Mouse (Mus musculus): Measurements from ENCODE around the gene Adad2.

The Adad2 gene

DNA sequence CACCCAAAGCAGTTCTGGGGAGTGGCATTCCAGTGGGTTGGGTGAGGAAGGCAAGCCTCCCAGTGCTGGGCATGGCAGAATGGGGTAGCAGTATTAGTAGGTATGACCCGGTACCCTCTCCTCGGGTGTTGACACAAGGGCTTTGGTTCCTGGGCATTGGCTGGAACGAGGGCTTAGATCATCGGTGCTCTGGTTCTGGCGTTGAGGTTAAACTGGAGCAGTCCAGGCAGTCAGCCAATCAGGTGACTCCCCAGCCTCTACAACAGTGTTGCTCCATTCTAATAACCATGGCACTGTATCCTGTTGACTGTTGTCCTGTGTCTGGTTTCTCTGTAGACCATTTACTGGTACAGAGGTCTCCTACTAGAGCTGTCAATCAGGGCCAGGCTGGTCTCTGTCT, 5.0 kb downstream of the Adad2 start:
- DNase-seq, result no peak

DNA sequence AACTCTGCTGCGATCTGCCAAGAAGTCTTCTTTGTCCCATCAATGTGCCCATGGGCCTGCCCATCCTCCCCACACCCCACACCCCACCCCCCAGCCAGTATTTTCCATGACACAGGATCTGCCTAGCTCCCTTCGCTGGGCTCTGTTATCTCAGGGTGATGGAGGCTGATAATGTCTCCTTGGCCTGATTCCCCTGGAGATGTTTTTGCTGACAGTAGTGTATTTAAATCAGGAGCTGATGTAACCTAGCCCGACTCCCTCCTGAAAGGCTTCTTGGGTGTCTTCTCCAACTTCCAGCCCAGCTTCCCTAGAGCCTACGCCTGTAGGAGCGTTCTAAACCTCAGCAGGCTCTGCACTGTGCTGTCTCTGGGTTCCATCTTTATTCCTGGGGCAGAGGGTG, 6.3 kb downstream of the Adad2 start:
- DNase-seq, result no peak

DNA sequence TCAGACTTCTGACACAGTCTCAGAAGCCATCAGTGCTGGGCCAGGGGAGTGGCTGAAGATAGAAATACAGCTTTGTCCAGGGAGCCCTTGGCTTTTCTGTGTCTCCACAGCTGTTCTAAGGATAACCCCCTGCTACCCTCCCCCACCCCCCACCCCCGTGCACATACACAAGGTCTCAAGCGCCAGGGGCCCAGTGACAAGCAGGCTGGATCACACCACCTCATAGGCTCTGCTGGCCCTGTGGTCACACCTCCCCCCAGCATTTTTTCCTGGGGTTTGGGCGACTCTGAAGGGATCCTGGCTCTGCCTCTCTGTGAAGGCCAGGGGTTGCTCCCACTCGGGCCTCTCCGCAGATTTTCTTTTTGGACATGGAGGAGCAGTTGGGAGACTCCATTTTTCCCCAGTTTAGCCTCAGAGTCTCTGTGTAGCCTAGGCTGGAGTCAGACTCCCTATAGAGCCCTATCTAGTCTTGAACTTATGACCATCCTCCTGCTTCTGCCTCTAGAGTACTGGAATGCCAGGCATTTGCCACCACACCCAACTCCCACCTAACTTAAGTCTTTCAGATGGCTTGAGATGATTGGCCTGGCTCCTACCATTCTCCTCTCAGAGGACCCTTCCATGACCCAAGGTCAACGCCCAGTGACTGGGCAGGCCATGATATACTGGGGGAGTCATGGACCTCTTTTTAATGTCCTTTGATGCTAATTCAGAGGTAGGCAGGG, 7.7 kb downstream of the Adad2 start:
- no peak for DNase-seq

DNA sequence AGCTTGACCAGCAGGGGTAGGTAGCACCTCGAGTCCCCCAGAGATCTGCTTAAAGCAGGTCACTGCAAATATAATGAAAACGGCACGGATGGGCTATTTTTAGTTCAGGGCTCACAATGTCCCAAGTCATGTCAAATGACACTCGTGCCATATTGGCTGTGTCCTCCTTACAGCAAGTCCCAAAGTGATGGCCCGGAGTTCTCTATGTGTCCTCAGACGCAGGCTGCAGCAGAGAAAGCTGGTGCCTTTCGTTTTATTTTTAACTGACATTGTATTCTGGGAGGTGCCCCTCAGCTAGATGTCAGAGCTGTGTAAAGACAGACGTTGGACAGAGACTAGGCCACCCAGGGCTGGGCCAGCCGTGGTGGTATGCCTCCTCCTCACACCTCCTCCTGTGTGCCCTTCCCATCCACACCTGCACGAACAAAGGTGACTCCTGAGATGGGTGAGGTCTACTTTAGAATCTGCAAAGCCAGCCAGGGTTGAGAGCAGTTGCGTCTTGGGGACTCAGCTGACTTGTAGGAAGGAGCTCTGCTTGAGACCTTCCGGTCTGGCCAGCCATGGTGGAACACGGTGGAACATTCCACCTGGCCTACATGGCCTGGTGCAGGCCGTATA, 8.4 kb downstream of the Adad2 start:
- no peak for DNase-seq

DNA sequence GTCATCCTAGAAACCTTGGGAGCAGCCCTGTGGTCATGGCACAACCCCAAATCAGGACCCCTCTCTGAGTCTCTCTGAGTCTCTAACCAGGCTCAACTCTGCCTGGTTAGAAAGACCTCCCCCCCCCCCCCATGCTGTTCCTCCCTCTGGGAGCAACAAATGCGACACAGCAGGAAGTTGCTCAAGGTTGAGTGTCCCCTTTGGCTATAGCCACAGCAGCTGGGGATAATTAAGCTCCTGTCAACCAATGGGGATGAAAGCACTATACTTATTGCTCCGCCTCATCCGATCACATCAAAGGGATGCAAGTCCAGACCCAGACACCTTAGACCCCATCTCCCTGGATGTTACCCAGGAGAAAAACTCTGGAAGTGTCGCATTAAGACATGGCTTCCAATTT, 10.0 kb downstream of the Adad2 start:
- DNase-seq, result no peak

DNA sequence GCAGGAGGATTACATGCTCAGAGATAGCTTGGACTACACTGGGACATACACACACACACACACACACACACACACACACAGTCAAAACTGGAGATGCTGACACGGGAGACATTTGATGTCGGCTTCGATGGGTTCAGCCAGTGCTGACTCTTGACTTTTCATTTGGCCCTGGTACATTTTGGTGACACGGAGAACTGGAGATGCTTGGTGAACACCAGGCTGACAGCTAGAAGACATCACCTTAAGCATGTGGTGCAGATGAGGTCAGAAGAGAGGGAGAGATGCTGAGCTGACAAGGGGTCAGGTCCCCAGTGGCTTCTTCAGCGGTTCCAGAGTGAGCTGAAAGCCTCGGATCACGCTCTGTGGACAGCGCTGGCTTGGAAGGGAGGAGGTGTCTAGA, 10.5 kb downstream of the Adad2 start:
- DNase-seq, result no peak

DNA sequence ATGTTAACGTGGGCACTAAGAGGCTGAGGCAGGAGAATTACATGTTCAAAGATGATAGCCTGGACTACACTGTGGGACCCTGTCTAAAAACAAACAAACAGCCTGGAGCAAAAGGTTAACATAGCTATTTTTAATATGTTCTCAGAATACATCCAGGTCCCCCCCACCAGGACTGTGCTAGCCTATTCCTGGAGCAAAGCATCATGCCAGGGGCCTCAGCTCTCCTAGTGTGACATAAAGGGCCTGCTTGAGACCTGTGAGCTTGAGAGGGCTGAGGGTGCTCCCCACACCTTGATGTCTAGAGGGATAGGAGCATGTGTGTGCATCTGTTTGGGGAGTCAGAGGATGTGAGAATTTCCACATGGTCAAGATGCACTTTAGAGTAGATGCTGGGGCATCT, 11.2 kb downstream of the Adad2 start:
- no peak for DNase-seq

DNA sequence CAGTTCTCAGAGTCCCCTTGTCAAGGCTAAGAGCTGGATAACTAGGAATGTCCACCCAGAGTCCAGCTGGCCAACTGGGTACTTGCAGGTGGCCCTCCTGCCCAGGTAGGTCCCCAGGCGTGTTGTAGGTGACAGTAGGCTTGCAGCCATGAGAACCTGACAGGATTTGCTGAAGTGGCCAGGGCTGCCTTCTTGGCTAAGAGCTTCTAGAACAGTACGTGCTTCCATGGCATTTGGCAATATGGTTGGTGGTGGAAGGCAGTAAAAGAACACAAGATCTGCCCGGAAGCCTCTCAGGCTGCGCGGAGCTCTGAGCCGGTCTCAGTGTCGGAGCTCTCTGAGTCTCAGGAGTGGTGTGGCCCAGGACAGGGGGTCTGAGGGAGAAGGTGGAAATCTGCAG, 12.4 kb downstream of the Adad2 start:
- DNase-seq, result no peak

DNA sequence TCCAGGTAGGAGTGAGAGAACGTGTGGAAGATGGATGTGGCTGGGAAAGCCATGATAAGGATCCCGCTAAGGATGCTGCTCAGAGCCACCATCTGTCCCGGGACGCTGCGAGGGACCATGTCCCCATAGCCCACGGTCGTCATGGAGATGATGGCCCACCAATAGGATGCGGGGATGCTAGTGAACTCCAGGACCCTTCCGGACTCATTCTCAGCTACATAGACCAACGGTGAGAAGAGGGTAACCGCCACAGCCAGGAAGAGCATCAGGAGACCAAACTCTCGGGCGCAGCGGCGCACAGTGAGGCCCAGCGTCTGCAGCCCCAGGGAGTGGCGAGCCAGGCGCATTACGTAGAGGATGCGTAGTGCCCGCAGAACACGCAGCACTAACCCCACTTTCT, 13.2 kb downstream of the Adad2 start:
- DNase-seq, result no peak

DNA sequence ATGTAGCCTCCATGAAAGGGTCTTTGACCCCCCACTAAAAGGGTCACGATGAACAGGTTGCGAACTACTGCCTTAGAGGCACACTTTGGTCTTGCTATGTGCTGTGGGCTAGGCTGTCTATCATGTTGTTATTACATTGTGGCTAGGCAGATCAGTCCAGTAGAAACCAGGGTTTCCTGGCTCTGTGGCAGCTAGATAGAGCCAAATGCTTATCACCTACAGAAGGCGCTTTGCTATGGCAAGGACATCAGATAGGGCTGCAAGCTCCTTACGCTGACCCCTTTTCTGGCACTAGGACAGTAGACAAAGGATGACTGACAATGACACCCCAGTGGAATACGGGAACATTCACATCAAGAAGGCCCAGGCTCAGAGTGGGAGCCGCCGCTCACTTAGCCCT, 14.7 kb downstream of the Adad2 start:
- DNase-seq, result no peak

DNA sequence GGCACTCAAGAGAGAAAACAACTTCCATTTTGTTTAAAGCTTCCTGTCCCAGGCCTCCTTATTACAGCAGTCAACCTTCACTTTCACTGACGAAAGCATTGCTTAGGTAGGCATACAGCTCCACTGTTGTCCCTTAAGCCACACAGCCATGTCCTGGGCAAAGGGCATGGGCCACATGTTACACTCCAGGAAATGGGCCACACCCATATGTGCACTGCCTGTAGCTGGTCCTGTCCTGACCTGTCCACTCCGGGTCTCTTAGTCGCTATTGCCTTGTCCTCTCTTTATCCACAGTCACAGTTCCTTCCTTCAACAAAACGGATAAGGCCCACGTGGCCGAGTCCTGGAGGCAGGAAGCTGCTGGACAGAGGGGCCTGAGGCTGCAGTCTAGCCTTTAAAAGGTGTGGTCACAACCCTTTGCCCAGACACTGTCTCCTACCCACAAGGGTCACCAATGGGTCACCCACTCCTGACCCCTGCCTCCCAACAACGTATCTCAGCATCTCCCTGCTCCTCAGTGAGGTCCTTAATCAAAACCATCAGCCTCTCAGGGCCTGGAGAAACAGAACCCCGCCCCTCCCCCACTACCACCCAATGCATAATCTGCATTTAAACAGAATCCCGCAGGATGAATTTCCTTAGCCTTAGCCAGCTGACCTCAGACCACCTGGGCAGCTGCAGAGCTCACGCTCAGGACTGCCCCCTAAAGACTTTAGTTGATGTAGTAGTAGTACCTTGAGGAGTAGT, 15.2 kb downstream of the Adad2 start:
- DNase-seq, result no peak

DNA sequence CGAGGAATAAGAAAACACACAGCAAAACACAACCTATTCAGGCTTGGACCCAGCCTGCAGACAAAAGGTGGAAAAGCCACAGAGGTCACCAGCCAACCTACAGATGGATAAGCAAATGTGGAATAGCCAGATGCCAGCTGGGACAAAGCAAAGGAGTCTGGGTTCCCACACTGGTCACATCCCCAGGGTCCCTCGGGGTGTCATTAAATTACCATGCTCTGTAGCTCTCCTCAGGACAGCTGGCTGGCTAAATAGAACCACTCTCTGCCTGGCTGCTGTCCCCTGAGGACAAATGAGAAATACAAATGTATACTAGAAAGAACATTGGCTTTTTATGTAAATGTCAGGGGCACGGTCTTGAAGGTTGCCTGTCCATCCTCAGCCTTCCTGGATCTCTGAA, 18.3 kb downstream of the Adad2 start:
- no peak for DNase-seq

DNA sequence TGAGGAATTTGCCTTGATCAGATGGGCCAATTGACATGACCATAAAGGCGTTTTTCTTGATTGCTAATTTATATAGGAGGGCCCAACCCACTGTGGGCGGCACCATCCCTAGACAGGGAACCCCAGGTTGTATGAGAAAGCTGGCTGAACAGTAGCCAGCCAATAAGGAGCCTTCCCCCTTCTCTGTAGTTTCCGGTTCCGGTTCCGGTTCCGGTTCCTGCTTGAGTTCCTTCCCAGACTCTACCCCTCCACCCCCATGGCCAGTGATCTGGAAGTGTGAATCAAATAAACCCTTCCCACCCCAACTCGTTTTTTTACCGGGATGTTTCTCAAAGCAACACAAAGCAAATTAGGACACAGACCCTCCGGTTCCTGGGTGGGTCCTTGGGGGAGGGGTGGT, 19.7 kb downstream of the Adad2 start:
- DNase-seq, result no peak

DNA sequence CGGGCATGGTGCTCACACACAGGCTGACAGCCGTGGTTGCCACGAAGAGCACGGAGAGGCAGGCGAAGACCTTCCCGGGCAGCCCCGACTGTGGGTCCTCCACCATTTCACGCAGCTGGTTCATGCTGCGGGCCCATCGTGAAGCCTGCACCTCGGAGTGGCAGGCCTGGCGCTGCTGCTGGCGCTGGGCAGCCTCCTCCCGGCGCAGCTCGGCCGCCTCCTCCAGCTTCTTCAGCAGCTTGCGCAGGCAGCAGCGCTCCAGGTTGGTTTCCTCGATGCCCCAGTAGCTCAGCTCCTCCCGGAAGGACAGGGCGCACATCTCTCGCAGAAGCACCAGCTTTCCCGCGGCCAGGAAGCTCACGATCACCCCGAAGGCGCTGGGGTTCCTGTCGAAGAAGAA, 20.4 kb downstream of the Adad2 start:
- DNase-seq, result no peak

DNA sequence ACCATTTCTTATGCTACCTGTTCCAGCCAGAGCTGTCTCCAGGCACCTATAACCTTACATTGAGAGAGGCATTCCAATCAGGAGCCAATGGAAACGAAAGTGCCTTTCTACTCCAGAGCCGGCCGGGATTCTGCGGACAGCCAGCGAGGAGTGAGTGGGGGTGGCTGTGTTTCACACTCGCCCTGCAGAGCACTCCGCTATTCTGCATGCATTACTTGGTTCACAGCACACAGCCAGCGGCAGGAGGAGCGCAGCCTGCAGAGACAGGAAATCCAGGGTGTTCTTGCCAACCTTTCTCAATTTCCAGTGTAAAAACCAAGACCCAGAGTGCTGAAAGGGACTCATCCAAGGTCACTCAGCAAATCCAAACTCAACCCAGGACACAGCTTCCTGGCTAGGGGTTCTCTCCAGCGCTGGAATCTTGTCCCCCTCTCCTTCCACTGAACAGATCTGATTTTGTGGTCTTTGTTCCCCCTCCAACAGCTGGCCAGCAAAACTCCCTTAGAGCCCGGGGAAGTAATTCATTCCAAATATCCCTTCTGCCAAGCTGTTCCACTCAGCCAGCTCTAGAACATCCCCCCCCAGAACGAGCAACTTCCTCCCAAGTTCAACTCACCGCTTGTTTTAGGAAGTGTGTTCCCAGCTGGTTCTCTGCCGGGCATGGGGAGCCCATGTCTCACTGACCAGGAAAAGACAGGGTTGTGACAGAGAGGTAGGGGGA, 22.2 kb downstream of the Adad2 start:
- DNase-seq, result no peak

DNA sequence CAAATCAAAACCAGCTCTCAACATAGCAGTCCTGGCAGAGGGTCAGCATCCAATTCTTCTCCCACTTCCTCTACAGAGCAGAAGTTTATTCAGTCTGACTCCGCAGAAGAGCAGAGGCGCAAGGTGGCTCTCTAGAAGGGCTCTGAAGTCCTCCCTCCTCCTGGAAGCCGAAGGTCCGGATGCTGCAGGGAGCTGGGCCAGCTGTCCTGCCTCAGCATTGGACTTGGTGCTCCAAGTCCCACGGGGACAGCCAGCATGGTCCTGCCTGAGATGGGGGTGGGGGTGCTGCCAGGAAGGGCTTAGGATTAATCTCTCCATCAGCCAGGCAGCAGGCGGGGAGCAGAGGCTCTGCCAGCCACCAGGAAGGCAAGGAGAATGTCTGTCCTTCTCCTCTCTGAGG, 22.8 kb downstream of the Adad2 start, which contains the start of gene Kcng4:
Kcng4 (minus strand) TSS at position 303 of the 400 bp plus-strand sequence.
- DNase-seq, result no peak

DNA sequence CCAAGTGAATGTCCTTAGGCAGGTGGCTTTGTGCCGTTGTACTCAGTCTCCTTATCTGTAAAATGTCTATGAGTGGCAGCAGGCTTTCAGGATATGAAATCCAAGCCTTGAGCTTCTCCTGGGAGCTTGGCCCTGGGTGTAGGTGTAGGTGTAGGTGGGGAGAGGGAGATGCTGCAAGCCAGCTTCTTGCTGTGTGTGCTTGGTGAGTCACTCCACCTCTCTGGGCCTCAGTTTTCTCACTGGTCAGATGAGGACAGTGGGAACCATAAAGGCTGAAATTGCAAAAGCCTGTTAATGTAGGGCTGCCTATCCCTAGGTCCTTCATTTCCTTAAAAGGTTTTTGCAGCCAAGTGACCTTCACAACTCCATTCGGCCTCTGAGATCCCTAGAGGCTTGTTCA, 23.4 kb downstream of the Adad2 start:
- no peak for DNase-seq

DNA sequence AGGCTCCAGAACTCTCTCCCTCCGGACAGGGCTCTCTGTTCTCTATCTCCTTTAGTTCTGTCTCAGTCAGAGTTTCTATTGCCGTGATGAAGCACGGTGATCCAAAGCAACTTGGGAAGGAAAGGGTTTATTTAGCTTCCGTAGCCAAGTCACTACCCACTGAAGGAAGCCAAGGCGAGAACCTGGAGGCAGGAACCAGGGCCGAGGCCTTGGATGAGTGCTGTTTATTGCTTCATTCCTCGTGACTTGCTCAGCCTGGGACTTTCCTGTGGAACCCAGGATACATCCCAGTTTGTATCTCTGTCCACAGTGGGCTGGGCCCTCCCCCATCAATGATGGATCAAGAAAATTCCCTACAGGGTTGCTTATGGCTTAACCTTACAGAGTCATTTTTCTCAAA, 24.2 kb downstream of the Adad2 start:
- no peak for DNase-seq

DNA sequence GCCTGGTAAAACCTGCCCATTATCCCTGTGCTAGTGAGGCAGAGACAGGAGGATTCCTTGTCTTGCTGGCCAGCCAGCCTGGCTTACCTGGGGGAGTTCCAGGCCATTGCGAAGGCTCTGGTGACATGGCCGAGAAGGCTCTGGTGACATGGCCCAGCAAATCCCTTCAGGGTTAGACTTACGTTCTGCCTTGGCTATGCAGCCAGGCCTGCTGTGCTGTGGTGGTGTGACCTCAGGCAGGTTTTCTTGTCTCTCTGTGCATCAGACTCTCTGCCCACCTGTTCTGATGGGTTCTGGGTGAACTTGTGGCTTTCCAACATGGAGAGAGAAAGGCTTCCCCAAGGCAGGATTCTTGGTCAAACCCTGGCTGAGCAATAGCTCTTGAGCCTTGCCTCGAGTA, 24.8 kb downstream of the Adad2 start:
- no peak for DNase-seq

DNA sequence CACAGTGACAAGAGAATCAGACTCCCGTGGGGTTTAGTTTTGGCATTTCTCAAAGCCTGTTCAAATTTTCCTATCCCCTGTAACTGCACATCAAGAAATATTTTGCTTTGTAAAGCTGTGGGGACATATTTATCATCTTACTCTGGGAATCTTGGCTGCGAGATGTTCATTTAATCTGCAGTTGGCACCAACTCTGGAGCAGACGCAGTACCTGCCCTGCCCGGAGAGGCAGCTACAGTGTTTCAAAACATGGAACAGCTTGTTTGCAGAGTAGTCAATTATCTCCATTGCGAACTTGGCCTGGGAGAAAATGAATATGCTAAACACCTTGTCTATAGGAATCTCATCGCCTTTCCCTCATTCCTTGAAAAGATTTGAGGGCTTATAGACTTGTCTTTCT, 25.7 kb downstream of the Adad2 start:
- DNase-seq, result no peak

DNA sequence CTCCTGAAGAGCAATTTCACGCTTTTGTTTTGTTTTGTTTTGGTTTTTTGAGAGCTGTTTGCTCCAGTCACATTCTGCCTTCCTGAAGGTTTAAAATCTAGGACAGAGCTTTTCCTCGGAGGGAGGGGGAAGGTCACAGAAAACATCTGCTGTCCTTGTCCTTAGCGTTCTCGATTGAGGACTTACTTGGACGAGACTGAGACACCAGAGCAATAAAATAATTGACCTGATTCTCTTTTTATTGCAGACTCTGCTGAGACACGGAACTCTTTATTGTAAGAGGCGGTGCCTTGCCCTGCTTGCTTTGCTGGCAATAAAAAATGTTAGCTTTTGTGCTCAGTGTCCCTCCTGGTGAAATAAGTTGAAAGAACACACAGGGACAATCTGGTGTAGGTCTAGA, 27.3 kb downstream of the Adad2 start:
- DNase-seq, result no peak

DNA sequence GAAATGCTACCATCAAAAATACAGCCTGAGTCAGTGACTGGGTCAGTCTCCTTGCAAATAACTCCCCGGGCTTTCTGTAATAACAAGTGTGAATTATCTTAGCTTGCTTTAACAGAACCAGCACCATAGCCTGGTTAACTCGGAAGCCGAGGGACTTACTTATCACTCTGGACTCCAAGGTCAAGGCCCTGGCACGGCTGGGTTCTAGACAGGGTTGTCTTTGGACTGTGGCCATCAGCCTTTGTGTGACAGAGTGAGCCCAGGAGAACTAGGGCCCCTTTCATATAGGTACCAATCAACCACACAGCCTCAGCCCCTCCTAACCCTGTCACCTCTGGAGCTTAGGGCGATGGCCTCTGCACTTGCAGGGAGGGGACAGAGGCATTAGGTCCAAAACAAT, 28.5 kb downstream of the Adad2 start:
- no peak for DNase-seq

DNA sequence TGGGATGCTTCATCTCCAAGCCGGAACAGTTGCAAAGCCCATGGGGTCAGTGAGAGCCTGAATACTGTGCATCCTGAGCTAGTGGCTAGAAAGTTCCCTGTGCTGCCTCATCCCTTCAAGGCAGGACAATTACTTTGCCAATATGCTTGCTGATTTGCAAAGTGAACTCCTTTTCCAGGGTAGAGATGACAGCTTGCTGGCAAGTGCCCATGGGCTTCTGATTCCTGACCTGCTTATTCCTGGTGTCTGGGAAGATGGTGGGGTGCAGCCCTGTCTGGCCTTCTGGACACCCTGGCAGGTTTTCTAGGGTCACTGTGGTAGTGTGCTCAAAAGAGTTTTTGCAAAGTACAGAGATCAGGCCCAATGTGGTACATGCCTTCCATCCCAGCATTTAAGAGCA, 30.4 kb downstream of the Adad2 start:
- DNase-seq, result no peak
